Mouse (Mus musculus) CH12.LX (cell line): ENCODE data around the gene Msh5. TPM values are rescaled to one million over a fixed set of nuclear protein-coding genes. Genes with fewer than 3 reads are reported as not detected.

Experiments
- DNase-seq: peaks from one replicate; pipeline ENCODE4 v3.0.0-alpha.2; 2013; ENCODE audit errors: extremely low read depth
- H3K27ac ChIP-seq: 2 replicates; pipeline ENCODE4 v1.5.1; 2012; ENCODE audit warnings: low read depth, mild to moderate bottlenecking, control low read depth, moderate library complexity; ENCODE audit not compliant: insufficient read depth
- H3K27me3 ChIP-seq: replicated peaks from 2 replicates; pipeline ENCODE3; 2012; ENCODE audit warnings: inconsistent platforms
- H3K36me3 ChIP-seq, 2 experiments: replicated peaks in 1 of 2; 2 replicates each; pipeline versions ENCODE3 to v1.6.1; 2012; ENCODE audit warnings: inconsistent platforms in 1 of 2, low read length in 1 of 2, mild to moderate bottlenecking in 1 of 2, mixed read lengths in 1 of 2, moderate library complexity in 1 of 2; ENCODE audit not compliant: control insufficient read depth in 1 of 2, insufficient read depth in 1 of 2
- H3K4me1 ChIP-seq, 2 experiments: 2 replicates each; pipeline ENCODE4 v1.6.1; 2012; ENCODE audit warnings: inconsistent platforms in 1 of 2, moderate library complexity in 1 of 2; ENCODE audit not compliant: insufficient read depth in 2 of 2, control insufficient read depth in 1 of 2
- H3K4me2 ChIP-seq: 2 replicates; pipeline ENCODE4 v1.6.1; 2012; ENCODE audit warnings: low read depth, mild to moderate bottlenecking, control low read depth; ENCODE audit not compliant: poor library complexity, insufficient read depth, severe bottlenecking
- H3K4me3 ChIP-seq, 3 experiments: fragments of 150-350 bp in 1 of 3; sonication (generic) in 1 of 3; replicated peaks in 1 of 3; 2 replicates each; pipeline versions ENCODE3 to v1.5.1; 2011 to 2012; ENCODE audit warnings: low read depth in 2 of 3, low read length in 2 of 3, mild to moderate bottlenecking in 2 of 3, moderate library complexity in 2 of 3, control low read depth in 1 of 3, improper control_type of control experiment in 1 of 3, inconsistent platforms in 1 of 3, mixed read lengths in 1 of 3; ENCODE audit not compliant: poor library complexity in 1 of 3
- H3K79me2 ChIP-seq: replicated peaks from 2 replicates; pipeline ENCODE4 v1.6.1; 2012; ENCODE audit warnings: mild to moderate bottlenecking, moderate library complexity; ENCODE audit not compliant: control insufficient read depth, poor library complexity, insufficient read depth, severe bottlenecking; ENCODE audit errors: extremely low read depth
- H3K9ac ChIP-seq: 2 replicates; pipeline ENCODE4 v1.6.1; 2012; ENCODE audit warnings: low read depth, mild to moderate bottlenecking, control low read depth, moderate library complexity; ENCODE audit not compliant: insufficient read depth
- H3K9me3 ChIP-seq: replicated peaks from 2 replicates; pipeline ENCODE3; 2012; ENCODE audit warnings: low read length, inconsistent platforms, mixed read lengths
- BHLHE40 ChIP-seq: IDR thresholded peaks from 2 replicates; pipeline ENCODE4 v1.6.1; 2011; ENCODE audit warnings: mild to moderate bottlenecking, low read depth, low read length, improper control_type of control experiment
- CTCF ChIP-seq, 2 experiments: IDR thresholded peaks in 1 of 2; conservative IDR thresholded peaks in 1 of 2; 2 replicates each; pipeline ENCODE4 v1.5.1; 2011 to 2012; ENCODE audit warnings: low read depth in 2 of 2, low read length in 2 of 2, improper control_type of control experiment in 1 of 2, inconsistent platforms in 1 of 2, mild to moderate bottlenecking in 1 of 2, moderate library complexity in 1 of 2
- E2F4 ChIP-seq: IDR thresholded peaks from 2 replicates; pipeline ENCODE4 v1.6.1; 2011; ENCODE audit warnings: low read depth, low read length, improper control_type of control experiment; ENCODE audit not compliant: insufficient replicate concordance
- ELF1 ChIP-seq: IDR thresholded peaks from 2 replicates; pipeline ENCODE4 v1.6.1; 2014; ENCODE audit warnings: low read depth, mild to moderate bottlenecking, inconsistent platforms, low read length, improper control_type of control experiment
- JUND ChIP-seq: conservative IDR thresholded peaks from 2 replicates; pipeline ENCODE4 v1.6.1; 2011; ENCODE audit warnings: low read depth, low read length, improper control_type of control experiment
- KAT2A ChIP-seq: IDR thresholded peaks from 2 replicates; pipeline ENCODE4 v1.6.1; 2012; ENCODE audit warnings: low read length, improper control_type of control experiment, inconsistent platforms; ENCODE audit not compliant: insufficient replicate concordance
- MAX ChIP-seq: IDR thresholded peaks from 2 replicates; pipeline ENCODE4 v1.6.1; 2011; ENCODE audit warnings: low read length, improper control_type of control experiment
- MEF2A ChIP-seq: IDR thresholded peaks from 2 replicates; pipeline ENCODE4 v1.6.1; 2014; ENCODE audit warnings: low read depth, mild to moderate bottlenecking, inconsistent platforms, low read length, improper control_type of control experiment, borderline replicate concordance
- MXI1 ChIP-seq: IDR thresholded peaks from 2 replicates; pipeline ENCODE4 v1.6.1; 2011; ENCODE audit warnings: mild to moderate bottlenecking, low read depth, low read length, improper control_type of control experiment
- NELFE ChIP-seq: IDR thresholded peaks from 2 replicates; pipeline ENCODE4 v1.6.1; 2011; ENCODE audit warnings: low read depth, low read length, improper control_type of control experiment
- NRF1 ChIP-seq: IDR thresholded peaks from 2 replicates; pipeline ENCODE4 v1.6.1; 2014; ENCODE audit warnings: low read depth, mild to moderate bottlenecking, inconsistent platforms, low read length, improper control_type of control experiment, moderate library complexity
- POLR2AphosphoS2 ChIP-seq: IDR thresholded peaks from 2 replicates; pipeline ENCODE4 v1.6.1; 2011; ENCODE audit warnings: low read depth, low read length, improper control_type of control experiment
- RCOR1 ChIP-seq: conservative IDR thresholded peaks from 2 replicates; pipeline ENCODE4 v1.6.1; 2012; ENCODE audit warnings: low read depth, mild to moderate bottlenecking, inconsistent platforms, low read length, improper control_type of control experiment
- SMC3 ChIP-seq: IDR thresholded peaks from 2 replicates; pipeline ENCODE4 v1.6.1; 2011; ENCODE audit warnings: low read depth, low read length, improper control_type of control experiment
- TBP ChIP-seq: conservative IDR thresholded peaks from 2 replicates; pipeline ENCODE4 v1.6.1; 2011; ENCODE audit warnings: low read depth, low read length, improper control_type of control experiment
- TCF12 ChIP-seq: IDR thresholded peaks from 2 replicates; pipeline ENCODE4 v1.6.1; 2014; ENCODE audit warnings: low read depth, mild to moderate bottlenecking, inconsistent platforms, low read length, improper control_type of control experiment
- USF1 ChIP-seq: IDR thresholded peaks from 2 replicates; pipeline ENCODE4 v1.6.1; 2014; ENCODE audit warnings: low read depth, mild to moderate bottlenecking, inconsistent platforms, low read length, improper control_type of control experiment
- USF2 ChIP-seq: conservative IDR thresholded peaks from 2 replicates; pipeline ENCODE4 v1.6.1; 2011; ENCODE audit warnings: low read depth, low read length, improper control_type of control experiment
- ZNF384 ChIP-seq: IDR thresholded peaks from 2 replicates; pipeline ENCODE4 v1.6.1; 2012; ENCODE audit warnings: low read depth, low read length, improper control_type of control experiment, inconsistent platforms
- dilution Hi-C: fragments of 300-500 bp; cut with MboI; formaldehyde crosslinking; loops from 2 replicates; pipeline ENCODE4 v1.14.3; 2020; ENCODE audit warnings: low sequenced_read_pairs; ENCODE audit not compliant: extremely low pct_unique_long_range_greater_than_20kb, extremely low pct_ligation_motif_present
- in situ Hi-C: fragments of 300-500 bp; cut with MboI; formaldehyde crosslinking; loops from 3 replicates; pipeline ENCODE4 v1.14.3; 2019; ENCODE audit warnings: low sequenced_read_pairs, low pct_ligation_motif_present, low pct_unique_long_range_greater_than_20kb, mixed read lengths
- polyA plus RNA-seq: library from polyadenylated mRNA; unstranded; fragments of >175 nt; gene quantifications from 2 replicates; pipeline ENCODE4 v1.2.1, GENCODE M21; 2012; ENCODE audit warnings: low read depth; ENCODE audit not compliant: insufficient read length
- total RNA-seq, 2 experiments: library from RNA; depleted of rRNA; stranded (reverse); fragments of 300-350 nt in 1 of 2; fragments of >200 nt in 1 of 2; gene quantifications; 2 replicates each; pipeline ENCODE4 v1.2.3; 2012 to 2014

Msh5 gene
- total and polyA plus RNA-seq, 3 experiments: 6.1 to 13.1 (median 10.6) TPM

DNA sequence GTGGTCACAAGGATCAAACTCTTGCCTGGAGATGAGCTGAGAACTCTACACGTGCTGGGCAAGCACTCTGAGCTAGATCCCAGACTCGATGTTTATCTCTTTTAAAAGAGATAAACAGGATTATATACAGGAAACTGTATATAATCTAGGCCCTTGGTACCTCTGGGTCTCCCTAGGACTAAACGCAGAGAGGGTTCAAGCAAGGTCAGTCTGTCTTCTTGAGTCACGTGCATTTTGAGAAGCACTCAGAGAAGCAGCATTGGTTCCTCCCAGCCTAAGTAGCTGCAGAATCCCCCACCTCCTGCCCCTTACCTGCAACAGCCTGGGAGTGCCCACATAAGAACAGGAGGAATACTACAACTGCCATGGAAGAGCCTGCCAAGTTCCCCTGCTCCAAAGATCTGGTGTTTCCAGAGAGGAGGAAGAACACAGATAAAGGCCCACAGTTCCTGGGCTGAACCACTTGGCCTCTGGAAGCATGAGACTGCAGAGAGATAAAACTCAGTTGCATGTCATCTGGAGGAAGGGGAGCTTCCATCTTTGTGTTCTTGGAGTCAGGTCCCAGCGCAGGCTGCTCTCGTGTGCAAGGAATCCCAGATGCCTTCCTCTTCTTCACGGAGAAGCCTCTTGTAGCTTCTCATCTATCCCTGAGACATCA is 38.8 kb upstream of the Msh5 start, which contains the start of gene Ly6g6f:
Ly6g6f (minus strand) TSS at position 403 of the 658 bp plus-strand sequence.
- in situ Hi-C loops (no loop called here), dilution Hi-C loops (no loop called here)
- Histone ChIP-seq H3K36me3 (peaks cover 0 to 1% of the 10 kb centered on the region in 2 experiments), H3K9ac (no peak within 1 kb of the TSS), H3K4me2 (no peak within 1 kb of the TSS), H3K27ac (no peak within 1 kb of the TSS), H3K4me1 (peaks cover 11 to 20% of the 10 kb centered on the region in 2 experiments), H3K79me2 (no peaks in the 10 kb centered on the region; the same call in 1 of the 2 replicates), H3K27me3 (peaks cover 17% of the 10 kb centered on the region), H3K9me3 (no peaks in the 10 kb centered on the region)
- no peak for DNase-seq
- TF ChIP-seq USF1 (no peak), TBP (no peak), NRF1 (no peak), NELFE (no peak), MEF2A (no peak), TCF12 (no peak), POLR2AphosphoS2 (no peak), MAX (no peak), SMC3 (no peak), BHLHE40 (no peak), CTCF (conservative IDR thresholded peaks at IDR 0.05 in 1 of 2, IDR thresholded peaks at IDR 0.05 in 1 of 2; ENCODE audit: low read depth in 2 of 2, low read length in 2 of 2) (no peak), USF2 (no peak), ZNF384 (no peak), MXI1 (no peak), RCOR1 (no peak), E2F4 (no peak), ELF1 (no peak), JUND (no peak)
- TF ChIP-seq, all 38 proteins: peak for 0
- no peak within 1 kb of the TSS for H3K4me3 ChIP-seq

DNA sequence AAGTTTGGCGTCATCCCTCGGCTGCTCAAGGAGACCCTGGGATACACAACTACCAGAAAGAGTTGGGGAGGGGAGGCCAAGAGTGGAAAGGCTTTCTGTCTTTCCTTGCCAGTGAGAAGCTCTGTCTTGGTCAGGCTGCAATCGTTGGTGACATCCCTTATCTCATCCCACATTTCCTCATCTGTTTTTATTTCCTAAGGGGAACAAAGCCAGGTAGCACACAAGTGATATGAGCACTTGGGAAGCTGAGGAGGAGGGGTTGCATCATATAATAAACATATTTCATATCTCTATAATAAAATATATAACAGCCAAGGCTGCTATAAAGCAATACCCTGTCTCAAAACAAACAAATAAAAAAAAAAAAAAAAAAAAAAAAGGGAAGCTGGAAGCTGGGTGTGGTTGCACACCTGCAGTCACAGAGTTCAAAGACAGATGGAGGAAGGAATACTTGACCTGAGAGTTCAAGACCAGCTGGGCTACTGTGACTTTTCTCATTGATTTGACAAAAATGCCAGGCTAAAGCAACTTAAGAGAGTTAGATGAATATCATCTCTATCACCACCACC is 37.5 kb upstream of the Msh5 start:
- Histone ChIP-seq H3K9ac (no peak overlapping the region), H3K9me3 (no peaks in the 10 kb centered on the region), H3K79me2 (no peaks in the 10 kb centered on the region), H3K4me2 (no peak overlapping the region), H3K27me3 (peaks cover 17% of the 10 kb centered on the region), H3K4me1 (peaks cover 12 to 22% of the 10 kb centered on the region in 2 experiments), H3K27ac (no peak overlapping the region), H3K4me3 (no peak overlapping the region), H3K36me3 (no peaks in the 10 kb centered on the region)
- TF ChIP-seq ZNF384 (peak; percentile 44), TBP (no peak), BHLHE40 (no peak), KAT2A (no peak)
- DNase-seq: no peak
- in situ Hi-C loops (no loop called here), dilution Hi-C loops (no loop called here)
